Mouse (Mus musculus) CH12F3 (cell line): ENCODE results near the gene Rasgef1b.

Experiments
- in situ Hi-C: fragments of 300-500 bp; cut with MboI; formaldehyde crosslinking; loops from 2 replicates; pipeline ENCODE4 v1.14.3; 2020; ENCODE audit warnings: low sequenced_read_pairs

Rasgef1b gene

DNA sequence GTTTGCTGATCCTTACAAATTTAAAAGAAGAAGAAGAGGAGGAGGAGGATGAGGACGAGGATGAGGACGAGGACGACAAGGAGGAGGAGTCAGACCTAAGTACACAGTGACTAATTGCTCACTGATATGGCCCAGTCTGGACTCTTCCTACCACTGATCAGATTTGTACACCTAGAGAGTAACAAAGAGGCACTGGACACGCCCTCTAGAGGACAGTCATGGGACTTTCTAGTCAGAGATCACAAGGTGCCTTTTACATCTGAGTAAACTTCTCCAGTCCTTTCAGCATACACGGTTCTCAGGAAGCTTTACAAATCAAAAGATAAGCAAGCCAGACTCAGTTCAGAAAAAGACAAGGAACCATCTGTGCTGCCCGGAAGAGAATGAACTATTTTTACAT, 20.2 kb downstream of the Rasgef1b start:
- in situ Hi-C loops = no loop called here

- in situ Hi-C loops = no loop called here
Measured at GRCm38 (mm10) chr5:99707261-99707660, 21.6 kb downstream of the Rasgef1b start.

DNA sequence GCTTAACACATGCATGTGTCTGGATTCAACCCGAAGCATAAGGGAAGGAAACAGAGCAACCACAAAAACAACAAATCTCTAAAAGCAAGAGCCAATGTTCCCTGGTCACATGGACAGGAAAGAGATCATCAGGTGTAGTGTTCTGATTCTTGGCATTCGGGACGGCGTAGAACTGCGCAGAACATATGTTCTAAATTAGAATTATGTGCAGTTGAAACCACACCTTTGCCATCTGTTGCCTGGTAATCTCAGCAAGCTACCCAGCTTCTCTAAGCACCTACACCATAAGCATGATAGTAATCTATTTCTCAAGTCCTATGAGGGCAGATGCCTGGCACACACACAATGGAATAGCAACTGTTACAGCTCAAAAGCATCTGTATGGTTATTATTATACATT, 27.1 kb downstream of the Rasgef1b start:
- in situ Hi-C loops = no loop called here

- in situ Hi-C loops = no loop called here
Measured at GRCm38 (mm10) chr5:99694712-99695360, 34.0 kb downstream of the Rasgef1b start.

GRCm38 (mm10) chr5:99689909-99690308, 39.0 kb downstream of the Rasgef1b start:
- in situ Hi-C loops = no loop called here

DNA sequence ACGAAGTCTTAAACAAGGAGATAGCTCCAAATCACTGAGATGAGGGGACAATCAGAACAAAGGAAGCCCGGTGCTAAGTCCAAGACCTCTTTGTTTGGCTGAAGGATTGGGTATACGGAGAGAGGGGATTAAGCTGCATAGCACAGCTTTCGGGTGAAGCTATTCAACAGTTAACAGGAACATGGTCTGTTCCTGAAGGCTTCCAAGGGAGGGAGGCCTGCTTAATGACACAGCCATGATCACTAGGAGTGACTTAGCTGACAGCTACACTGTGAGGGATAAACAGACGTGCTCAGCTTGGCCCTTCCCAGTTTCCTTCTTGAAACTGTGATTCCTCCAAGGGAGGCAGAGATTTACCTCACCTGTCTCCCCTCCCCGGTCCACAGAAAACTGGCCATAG, 41.0 kb downstream of the Rasgef1b start:
- in situ Hi-C loops = no loop called here

DNA sequence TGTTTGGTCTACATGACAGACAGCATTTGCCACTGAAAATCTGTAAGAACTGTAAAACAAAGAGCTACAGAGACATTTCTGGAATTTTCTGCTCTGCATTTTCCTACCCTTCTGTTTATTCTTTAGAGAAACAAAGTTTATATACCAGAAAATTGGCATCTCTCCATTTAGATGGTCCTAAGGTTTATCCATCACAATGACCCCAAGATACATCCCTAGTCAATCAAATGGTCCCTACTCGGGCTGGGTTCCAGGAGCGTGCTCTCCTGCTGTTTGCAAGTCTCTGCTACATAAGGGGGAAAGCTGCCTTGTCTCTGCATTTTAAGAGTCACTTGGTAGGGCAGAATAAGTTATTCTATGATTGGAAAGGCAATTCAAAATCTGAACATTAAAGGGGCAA, 44.8 kb downstream of the Rasgef1b start:
- in situ Hi-C loops = no loop called here

DNA sequence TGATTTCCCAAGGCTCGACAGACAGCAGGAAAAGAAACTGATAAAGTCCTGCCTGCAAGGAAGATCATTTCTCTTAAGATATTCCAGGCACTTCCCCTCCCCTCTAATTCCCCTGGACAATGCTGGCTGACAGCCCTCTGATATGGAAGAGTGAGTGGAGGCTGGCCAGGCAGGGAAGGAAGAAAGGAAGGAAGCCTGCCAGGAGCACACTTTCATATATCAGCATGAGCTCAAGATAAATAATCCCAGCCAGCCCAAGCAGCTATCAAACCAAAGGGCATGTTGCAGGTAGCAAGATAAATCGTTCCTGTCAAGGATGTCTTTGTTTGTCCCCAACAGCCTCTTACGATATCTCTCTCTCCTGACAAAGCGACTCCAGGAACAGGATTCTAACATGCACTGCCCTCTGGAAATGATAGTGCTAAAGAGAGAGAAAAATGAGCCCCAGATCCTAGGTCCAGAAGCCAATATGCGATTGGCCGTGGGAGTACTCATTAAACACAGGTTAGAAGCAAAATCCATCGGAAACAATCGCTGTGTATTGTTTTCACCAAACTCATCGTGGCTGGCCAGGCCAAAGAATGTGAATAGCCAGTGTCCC, 58.8 kb downstream of the Rasgef1b start:
- in situ Hi-C loops = no loop called here

- in situ Hi-C loops = no loop called here
Measured at GRCm38 (mm10) chr5:99656024-99656423, 72.8 kb downstream of the Rasgef1b start.

DNA sequence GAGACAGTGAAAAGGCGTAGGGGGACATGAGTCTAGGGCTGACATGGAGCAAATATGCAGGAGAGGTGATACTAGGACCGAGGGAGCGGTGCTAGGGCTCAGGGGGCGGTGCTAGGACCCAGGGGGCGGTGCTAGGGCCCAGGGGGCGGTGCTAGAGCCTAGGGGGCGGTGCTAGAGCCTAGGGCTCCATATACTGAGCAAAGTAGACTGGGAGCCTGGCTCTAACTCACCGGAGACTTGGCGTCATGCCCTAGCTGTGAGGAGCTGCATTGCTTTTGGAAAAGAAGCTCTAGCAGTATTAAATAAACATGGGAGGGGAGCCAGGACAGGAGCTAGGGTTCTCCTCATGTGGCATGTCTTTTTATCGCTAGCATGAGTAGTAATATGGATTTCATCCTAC, 75.9 kb downstream of the Rasgef1b start:
- in situ Hi-C loops = no loop called here

GRCm38 (mm10) chr5:99641407-99641806, 87.5 kb downstream of the Rasgef1b start:
- in situ Hi-C loops = no loop called here

- in situ Hi-C loops = no loop called here
Measured at GRCm38 (mm10) chr5:99636575-99636974, 92.3 kb downstream of the Rasgef1b start.

- in situ Hi-C loops = no loop called here
Measured at GRCm38 (mm10) chr5:99634010-99634541, 94.8 kb downstream of the Rasgef1b start.

GRCm38 (mm10) chr5:99633548-99633947, 95.3 kb downstream of the Rasgef1b start:
- in situ Hi-C loops = no loop called here

GRCm38 (mm10) chr5:99632649-99633310, 96.1 kb downstream of the Rasgef1b start:
- in situ Hi-C loops = no loop called here

DNA sequence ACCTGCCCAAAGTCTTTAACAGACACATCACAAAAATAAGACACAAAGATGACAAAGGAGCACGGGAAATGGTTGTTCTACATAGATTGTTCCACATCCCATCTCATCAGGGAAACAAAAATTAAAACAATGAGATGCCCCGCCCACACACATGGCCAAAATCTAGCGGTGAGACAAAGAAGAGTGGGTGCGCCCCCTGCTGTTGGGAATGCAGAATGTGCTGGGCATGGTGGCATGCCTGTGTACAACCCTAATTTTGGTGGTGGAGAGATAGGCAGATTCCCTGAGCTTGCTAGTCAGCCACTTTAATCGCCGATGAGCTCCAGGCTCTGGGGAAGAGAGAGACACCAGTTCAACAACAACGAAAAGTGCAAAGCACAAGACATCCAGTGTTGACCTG, 98.8 kb downstream of the Rasgef1b start:
- in situ Hi-C loops = no loop called here

GRCm38 (mm10) chr5:99625603-99626002, 103.3 kb downstream of the Rasgef1b start:
- in situ Hi-C loops = no loop called here

DNA sequence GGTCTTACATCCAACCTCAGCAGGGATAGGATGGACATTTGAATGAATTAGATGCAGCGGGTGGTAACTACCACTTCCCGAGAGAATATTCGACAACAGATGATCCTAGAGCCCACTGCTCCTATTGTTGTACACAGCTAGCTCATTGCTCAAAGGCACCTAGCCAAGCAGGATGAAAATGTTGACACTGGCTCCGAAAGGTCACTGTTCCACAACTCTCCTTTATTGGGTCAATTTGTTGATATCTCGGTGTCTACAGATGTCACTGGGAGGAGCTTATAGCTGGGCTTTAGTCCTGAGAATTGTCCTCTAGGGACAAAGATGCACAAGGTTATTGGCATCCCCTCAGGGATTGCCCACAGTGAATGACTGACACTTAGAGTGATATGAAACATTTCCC, 108.1 kb downstream of the Rasgef1b start:
- in situ Hi-C loops = no loop called here

DNA sequence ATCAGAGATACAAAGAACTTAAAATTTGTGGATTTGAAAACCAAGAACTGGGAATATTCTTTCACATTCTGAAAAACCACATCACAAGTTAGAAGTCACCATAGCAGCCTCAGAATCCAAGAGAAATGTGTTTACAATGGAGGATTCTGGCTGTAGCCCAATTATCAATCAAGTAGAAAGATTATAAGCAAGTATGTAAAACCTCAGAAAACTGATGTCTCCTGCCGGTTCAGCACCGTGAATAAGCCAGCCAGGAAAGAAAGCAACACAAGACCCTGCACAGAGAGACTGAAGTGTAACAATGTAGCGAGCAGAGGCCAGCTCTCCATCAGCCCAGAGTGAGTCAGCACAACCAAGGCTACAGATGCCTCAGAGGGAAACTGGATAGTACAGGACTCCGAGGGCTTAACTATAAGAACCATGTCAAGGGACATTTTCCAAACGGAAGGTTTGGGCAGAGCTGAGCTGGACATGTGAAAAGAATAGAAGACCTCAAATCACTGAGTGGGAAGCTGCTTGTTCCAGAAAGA, 111.5 kb downstream of the Rasgef1b start:
- in situ Hi-C loops = no loop called here

GRCm38 (mm10) chr5:99613321-99614118, 115.3 kb downstream of the Rasgef1b start:
- in situ Hi-C loops = no loop called here

- in situ Hi-C loops = no loop called here
Measured at GRCm38 (mm10) chr5:99607602-99608001, 121.3 kb downstream of the Rasgef1b start.
